Mouse (Mus musculus) G1E (cell line): Measurements from ENCODE around the gene Csnk2b. TPM values are rescaled to one million over a fixed set of nuclear protein-coding genes. Genes with fewer than 3 reads are reported as not detected.

Experiments used
- ATAC-seq: 2 replicates; pipeline ENCODE4 v1.8.0; 2016; ENCODE audit warnings: mild to moderate bottlenecking; ENCODE audit not compliant: insufficient number of reproducible peaks, poor library complexity, low FRiP score, severe bottlenecking; ENCODE audit errors: extremely low read depth
- DNase-seq: peaks from one replicate; pipeline ENCODE4 v3.0.0; 2012; ENCODE audit warnings: low spot score
- H3K27me3 ChIP-seq: 2 replicates; pipeline ENCODE4 v1.6.1; 2012; ENCODE audit warnings: mild to moderate bottlenecking, low read length, inconsistent platforms; ENCODE audit not compliant: insufficient read depth
- H3K36me3 ChIP-seq: replicated peaks from 2 replicates; pipeline ENCODE3; 2012; ENCODE audit warnings: mild to moderate bottlenecking, inconsistent platforms
- H3K4me1 ChIP-seq: 2 replicates; pipeline ENCODE4 v1.6.1; 2012; ENCODE audit warnings: low read depth, low read length, inconsistent platforms, mixed read lengths; ENCODE audit not compliant: insufficient read depth
- H3K4me3 ChIP-seq: 2 replicates; pipeline ENCODE4 v1.5.1; 2012; ENCODE audit warnings: low read depth, mild to moderate bottlenecking, inconsistent platforms, low read length, moderate library complexity, mixed read lengths
- H3K9me3 ChIP-seq: replicated peaks from 2 replicates; pipeline ENCODE4 v1.6.1; 2012; ENCODE audit warnings: inconsistent platforms
- CTCF ChIP-seq: IDR thresholded peaks from 2 replicates; pipeline ENCODE4 v1.5.1; 2012; ENCODE audit warnings: low read depth, low read length, inconsistent platforms, mixed read lengths
- GATA1 ChIP-seq: IDR thresholded peaks from 2 replicates; pipeline ENCODE4 v1.6.1; 2012; ENCODE audit warnings: borderline replicate concordance, low read length, inconsistent platforms, mixed read lengths
- GATA2 ChIP-seq: IDR thresholded peaks from 2 replicates; pipeline ENCODE4 v1.6.1; 2012; ENCODE audit warnings: low read depth, low read length, inconsistent platforms, borderline replicate concordance
- POLR2AphosphoS5 ChIP-seq: IDR thresholded peaks from 2 replicates; pipeline ENCODE4 v1.6.1; 2012; ENCODE audit warnings: low read depth, low read length, inconsistent platforms; ENCODE audit not compliant: insufficient replicate concordance
- TAL1 ChIP-seq: conservative IDR thresholded peaks from 2 replicates; pipeline ENCODE4 v1.6.1; 2012; ENCODE audit warnings: low read depth, low read length, inconsistent platforms, mixed read lengths
- polyA plus RNA-seq: library from polyadenylated mRNA; stranded (reverse); fragments of >175 nt; gene quantifications from 2 replicates; pipeline ENCODE4 v1.2.3, GENCODE M21; 2012
- total RNA-seq, 2 experiments: library from RNA; stranded (forward) in 1 of 2; stranded (reverse) in 1 of 2; fragments of 200-1000 nt in 1 of 2; fragments of >200 nt in 1 of 2; fragmentation: Nextera tagmentation in 1 of 2; gene quantifications; 2 replicates each; pipeline ENCODE4 v1.2.3; 2014 to 2017

Gene Csnk2b
- total and polyA plus RNA-seq, 3 experiments, result 79.6 to 466 (median 460) TPM

DNA sequence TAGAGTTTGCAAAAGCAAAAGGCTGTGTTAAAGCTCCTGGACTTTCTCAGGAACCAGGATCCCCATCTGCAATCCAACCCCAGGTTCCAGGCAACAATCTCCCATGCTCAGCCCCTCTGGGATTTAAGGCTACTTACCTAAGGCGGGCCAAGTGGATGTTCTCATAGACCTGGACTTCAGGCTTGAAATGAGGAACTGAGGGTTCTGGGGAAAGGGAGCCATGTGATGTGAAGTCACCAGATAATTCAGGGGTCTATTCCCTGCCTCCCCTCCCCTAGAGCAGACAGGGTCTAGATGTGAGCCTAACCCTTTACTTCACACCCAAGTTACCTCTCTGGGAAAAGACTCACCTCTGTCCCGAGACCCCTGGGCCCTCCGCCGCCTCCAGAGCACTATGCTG, 41.1 kb downstream of the Csnk2b start:
- ATAC-seq (no peak), DNase-seq (no peak)
- Histone ChIP-seq H3K9me3 (no peaks in the 10 kb centered on the region), H3K36me3 (no peaks in the 10 kb centered on the region), H3K4me3 (no peak overlapping the region; the same call in 1 of the 2 replicates), H3K27me3 (peaks cover 7% of the 10 kb centered on the region; the same call in 1 of the 2 replicates), H3K4me1 (peaks cover 90% of the 10 kb centered on the region)
- TF ChIP-seq POLR2AphosphoS5 (no peak), TAL1 (no peak), GATA1 (no peak), GATA2 (no peak), CTCF (no peak)

DNA sequence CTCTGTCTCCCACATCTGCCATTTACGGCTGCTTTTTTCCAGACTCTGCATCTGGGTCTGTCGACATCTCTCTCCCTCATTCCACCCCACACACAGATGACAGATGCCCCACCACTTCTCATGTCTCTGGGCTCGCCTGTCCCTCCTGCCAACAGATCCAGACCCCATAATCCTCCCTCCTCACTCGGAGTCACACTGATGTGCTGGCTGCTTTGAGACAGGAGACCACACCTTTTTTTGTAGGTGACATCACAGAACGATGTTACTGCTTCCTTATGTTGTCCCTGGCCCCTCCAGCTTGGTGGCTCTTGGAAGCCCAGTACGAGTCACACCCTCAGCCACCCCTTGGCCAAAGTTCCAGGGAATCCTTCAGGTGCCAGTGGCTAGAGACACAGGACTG, 41.6 kb downstream of the Csnk2b start:
- Histone ChIP-seq H3K4me3 (peak overlapping the region; percentile 53; the same call in 1 of the 2 replicates), H3K27me3 (peaks cover 7% of the 10 kb centered on the region; the same call in 1 of the 2 replicates), H3K4me1 (peaks cover 85% of the 10 kb centered on the region), H3K36me3 (no peaks in the 10 kb centered on the region), H3K9me3 (no peaks in the 10 kb centered on the region)
- no peak for TF ChIP-seq GATA2
- no peak for TF ChIP-seq POLR2AphosphoS5
- TF ChIP-seq CTCF, result no peak
- TF ChIP-seq TAL1, result no peak
- no peak for TF ChIP-seq GATA1
- DNase-seq, result no peak
- ATAC-seq, result no peak

- no peaks in the 10 kb centered on the region for H3K36me3 ChIP-seq
- ATAC-seq, result peak; percentile 95
- peak; percentile 83 for DNase-seq
- peak overlapping the region; percentile 66; the same call in 1 of the 2 replicates for H3K4me3 ChIP-seq
- TF ChIP-seq GATA2 (no peak), CTCF (no peak; the same call in 1 of the 2 replicates), GATA1 (no peak), POLR2AphosphoS5 (no peak), TAL1 (peak; percentile 52)
- peaks cover 81% of the 10 kb centered on the region for H3K4me1 ChIP-seq
- H3K27me3 ChIP-seq, result peaks cover 7% of the 10 kb centered on the region; the same call in 1 of the 2 replicates
- H3K9me3 ChIP-seq, result no peaks in the 10 kb centered on the region
These were observed 42.1 kb downstream of the Csnk2b start for GRCm38 (mm10) chr17:35079778-35080177.

GRCm38 (mm10) chr17:35077786-35078233, 44.0 kb downstream of the Csnk2b start, which contains the start of gene Ly6g6d:
Ly6g6d (minus strand) TSS chr17:35078065.
- Histone ChIP-seq H3K4me3 (no peak within 1 kb of the TSS), H3K27me3 (peaks cover 7% of the 10 kb centered on the region; the same call in 1 of the 2 replicates), H3K9me3 (no peaks in the 10 kb centered on the region), H3K4me1 (peaks cover 68% of the 10 kb centered on the region), H3K36me3 (no peaks in the 10 kb centered on the region)
- TF ChIP-seq POLR2AphosphoS5 (no peak), GATA1 (no peak), GATA2 (no peak), TAL1 (no peak), CTCF (no peak)
- ATAC-seq (no peak), DNase-seq (no peak)

GRCm38 (mm10) chr17:35077285-35077684, 44.6 kb downstream of the Csnk2b start:
- Histone ChIP-seq H3K4me1 (peaks cover 64% of the 10 kb centered on the region), H3K36me3 (no peaks in the 10 kb centered on the region), H3K4me3 (no peak overlapping the region), H3K27me3 (peaks cover 7% of the 10 kb centered on the region; the same call in 1 of the 2 replicates), H3K9me3 (no peaks in the 10 kb centered on the region)
- TF ChIP-seq POLR2AphosphoS5 (no peak), CTCF (no peak), GATA2 (no peak), GATA1 (no peak), TAL1 (no peak)
- DNase-seq (no peak), ATAC-seq (no peak)

DNA sequence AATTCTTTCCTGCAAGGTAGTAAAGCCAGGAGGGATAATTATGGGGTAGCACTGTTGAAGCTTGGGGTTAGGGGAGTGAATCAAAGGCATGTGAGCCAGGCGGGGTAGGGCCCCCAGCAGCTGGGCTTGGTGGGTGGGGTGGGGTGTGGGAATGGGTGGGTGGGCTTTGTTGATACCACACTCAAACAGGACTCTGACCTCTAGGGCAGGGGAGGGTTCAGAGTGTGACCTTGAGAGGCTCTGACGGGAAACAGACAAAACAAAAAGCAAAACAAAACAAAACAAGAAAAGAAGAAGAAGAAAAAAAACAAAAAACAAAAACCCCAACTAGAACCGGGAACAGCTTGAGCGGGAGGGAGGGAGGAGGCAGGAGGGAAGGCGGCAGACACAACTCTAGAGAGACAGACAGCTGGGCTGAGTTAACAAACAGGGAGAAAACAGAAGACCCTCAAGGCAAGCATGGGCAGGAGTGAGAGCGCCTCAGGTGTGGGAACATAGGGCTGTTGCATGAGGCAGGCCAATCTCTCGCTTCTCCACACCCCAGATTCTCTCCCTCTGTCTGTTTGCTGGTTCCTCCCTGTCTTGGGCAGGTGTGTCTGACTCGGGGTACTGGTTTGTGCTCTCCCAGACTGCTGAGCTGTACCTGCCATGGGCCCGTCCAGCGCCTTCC, 45.2 kb downstream of the Csnk2b start, which contains the start of gene Ly6g6e:
Gene Ly6g6e, plus strand, starts transcription at position 396 of the 670 bp plus-strand sequence.
- DNase-seq, result no peak
- peaks cover 58% of the 10 kb centered on the region for H3K4me1 ChIP-seq

More for the DNA sequence above, 45.2 kb downstream of the Csnk2b start, which contains the start of gene Ly6g6e:
- H3K4me3 ChIP-seq, result no peak within 1 kb of the TSS
- ATAC-seq, result no peak
- peaks cover 8% of the 10 kb centered on the region; the same call in 1 of the 2 replicates for H3K27me3 ChIP-seq
- TF ChIP-seq TAL1 (no peak), GATA2 (no peak), POLR2AphosphoS5 (no peak), CTCF (no peak), GATA1 (no peak)
- no peaks in the 10 kb centered on the region for H3K9me3 ChIP-seq
- H3K36me3 ChIP-seq, result no peaks in the 10 kb centered on the region
